ENCODE assay signal across 15 mouse cellular contexts in genomic region chr11:36566146-36566545, GRCm38 (mm10).
DNase-seq lines count a peak whose midpoint lies in the region; ATAC-seq lines count a peak whose summit lies in the region.
"Had no signal": no experiment of that assay in that cellular context is flagged by ENCODE, and none has a peak within 500 bp of the region (broad histone marks: within the 10 kb centered on the region; RNA-seq: fewer than 3 reads in every experiment).

No protein-coding gene starts in this region.

- no peaks in the 10 kb centered on the region for H3K9me3 ChIP-seq in midbrain, embryonic 11.5 days (ENCODE audit: control insufficient read depth, low read length)
- H3K9me3 ChIP-seq in midbrain, embryonic 16.5 days (replicated peaks; ENCODE audit: control insufficient read depth, low read length, poor library complexity, severe bottlenecking), result no peaks in the 10 kb centered on the region
- H3K9me3 ChIP-seq: embryonic facial prominence, embryonic 13.5 days; liver, embryonic 13.5 days had no signal

- H3K27me3 ChIP-seq in midbrain, embryonic 11.5 days (ENCODE audit: control insufficient read depth, insufficient read depth, low read length), result no peaks in the 10 kb centered on the region
- no peaks in the 10 kb centered on the region for H3K27me3 ChIP-seq in midbrain, embryonic 16.5 days (ENCODE audit: control insufficient read depth, insufficient read depth, low read depth, low read length)
- H3K27me3 ChIP-seq: embryonic facial prominence, embryonic 13.5 days; liver, embryonic 13.5 days had no signal

- H3K36me3 ChIP-seq in midbrain, embryonic 11.5 days (ENCODE audit: control insufficient read depth, insufficient read depth, low read length), result no peaks in the 10 kb centered on the region
- H3K36me3 ChIP-seq in midbrain, embryonic 16.5 days (ENCODE audit: control insufficient read depth, insufficient read depth, low read length), result no peaks in the 10 kb centered on the region
- H3K36me3 ChIP-seq: embryonic facial prominence, embryonic 13.5 days; liver, embryonic 13.5 days had no signal

- peak; percentile 47 for DNase-seq in midbrain, embryonic 11.5 days (ENCODE audit: low spot score, missing footprints)
- DNase-seq in cerebellum, adult 9-11 months, result peak; percentile 89
- peak; percentile 65 for DNase-seq in layer of hippocampus, adult 9-10 months (ENCODE audit: low spot score)
- peak; percentile 31 for DNase-seq in right cerebral cortex, postnatal 14 days
- DNase-seq in heart, postnatal 25 days (ENCODE audit: low spot score), result no peak
- DNase-seq in liver, result no peak
- DNase-seq: gastrocnemius, postnatal 36 days; heart, postnatal 14 days; kidney, postnatal 14 days; liver, embryonic 13.5 days; thymus, adult 18-20 months had no signal

- H3K27ac ChIP-seq in midbrain, embryonic 11.5 days (ENCODE audit: low read depth, low read length), result no peak overlapping the region
- no peak overlapping the region for H3K27ac ChIP-seq in midbrain, embryonic 16.5 days (ENCODE audit: low read length)
- H3K27ac ChIP-seq: embryonic facial prominence, embryonic 13.5 days; liver, embryonic 13.5 days; macrophage had no signal

- H3K4me2 ChIP-seq in midbrain, embryonic 11.5 days, result no peak overlapping the region
- no peak overlapping the region for H3K4me2 ChIP-seq in midbrain, embryonic 16.5 days (ENCODE audit: low read length)
- H3K4me2 ChIP-seq: embryonic facial prominence, embryonic 13.5 days; liver, embryonic 13.5 days had no signal

- no peak overlapping the region for H3K4me3 ChIP-seq in midbrain, embryonic 11.5 days (ENCODE audit: low read depth, low read length)
- no peak overlapping the region for H3K4me3 ChIP-seq in midbrain, embryonic 16.5 days (ENCODE audit: low read depth, low read length)
- H3K4me3 ChIP-seq: embryonic facial prominence, embryonic 13.5 days; liver, embryonic 13.5 days; myocyte had no signal

- intact Hi-C loops in heart, postnatal 25 days (cut with DNase I), result no loop called here

- H3K9ac ChIP-seq in midbrain, embryonic 11.5 days (ENCODE audit: low read length), result no peak overlapping the region
- no peak overlapping the region for H3K9ac ChIP-seq in midbrain, embryonic 16.5 days (ENCODE audit: low read depth, low read length)
- H3K9ac ChIP-seq: embryonic facial prominence, embryonic 13.5 days; liver, embryonic 13.5 days had no signal

- no peaks in the 10 kb centered on the region for H3K4me1 ChIP-seq in midbrain, embryonic 11.5 days (ENCODE audit: control insufficient read depth, insufficient read depth, low read length)
- H3K4me1 ChIP-seq in midbrain, embryonic 16.5 days (ENCODE audit: control insufficient read depth, insufficient read depth, low read length), result no peaks in the 10 kb centered on the region
- H3K4me1 ChIP-seq: embryonic facial prominence, embryonic 13.5 days; liver, embryonic 13.5 days had no signal

- 79% methylated on average over 2 of the region's 2 CpGs for WGBS in midbrain, embryonic 11.5 days
- 71% methylated on average over 2 of the region's 2 CpGs for WGBS in midbrain, embryonic 16.5 days

- no peak for ATAC-seq in midbrain, embryonic 11.5 days (ENCODE audit: low FRiP score)
- no peak for ATAC-seq in midbrain, embryonic 16.5 days

Comparison
In these comparisons a context has a peak if more than half of its experiments do, and no peak if none do; other contexts are left out.
1. DNase-seq: peak in midbrain, embryonic 11.5 days (single experiment), cerebellum, adult 9-11 months (single experiment), layer of hippocampus, adult 9-10 months (single experiment) and right cerebral cortex, postnatal 14 days (single experiment); none in heart, postnatal 25 days (single experiment) and liver (single experiment).